Mouse (Mus musculus): Measurements from ENCODE around the gene Zfp729b. TPM values are rescaled to one million over a fixed set of nuclear protein-coding genes. Genes with fewer than 3 reads are reported as not detected.

Zfp729b gene
- polyA plus RNA-seq, 1 experiment from 2014 or later = 4.1 TPM

Other genes with a start within 250 kb of the Zfp729b start
- not detected in 2 replicates for gene Gm28044, start 249.2 kb downstream of the Zfp729b start, polyA plus RNA-seq (2015; fragmentation: Nextera tagmentation; extraction: Ambion mirVana)
- 0.89 and 0.95 TPM in 2 replicates for gene Zfp953, start 249.1 kb downstream of the Zfp729b start, polyA plus RNA-seq (2015; fragmentation: Nextera tagmentation; extraction: Ambion mirVana)
- 0.41 TPM in 1 of 2 replicates, not detected in the other for gene Gm28041, start 234.0 kb downstream of the Zfp729b start, polyA plus RNA-seq (2015; fragmentation: Nextera tagmentation; extraction: Ambion mirVana)
- gene Zfp456, start 233.9 kb downstream of the Zfp729b start, polyA plus RNA-seq (2015; fragmentation: Nextera tagmentation; extraction: Ambion mirVana) = 1.7 and 1.8 TPM in 2 replicates
- 6.1 and 7.2 TPM in 2 replicates for gene Zfp429, start 209.9 kb downstream of the Zfp729b start, polyA plus RNA-seq (2015; fragmentation: Nextera tagmentation; extraction: Ambion mirVana)
- gene Zfp459, start 188.3 kb downstream of the Zfp729b start, polyA plus RNA-seq (2015; fragmentation: Nextera tagmentation; extraction: Ambion mirVana) = 1.2 and 1.6 TPM in 2 replicates
- gene Zfp874a, start 158.1 kb downstream of the Zfp729b start, polyA plus RNA-seq (2015; fragmentation: Nextera tagmentation; extraction: Ambion mirVana) = 10.1 and 10.7 TPM in 2 replicates
- 2.7 and 3.2 TPM in 2 replicates for gene Zfp874b, start 125.4 kb downstream of the Zfp729b start, polyA plus RNA-seq (2015; fragmentation: Nextera tagmentation; extraction: Ambion mirVana)
- gene Zfp58, start 109.2 kb downstream of the Zfp729b start, polyA plus RNA-seq (2015; fragmentation: Nextera tagmentation; extraction: Ambion mirVana) = 14.4 and 15.6 TPM in 2 replicates
- gene Gm26965, start 83.6 kb downstream of the Zfp729b start, polyA plus RNA-seq (2015; fragmentation: Nextera tagmentation; extraction: Ambion mirVana) = not detected in 2 replicates
- gene Zfp87, start 83.5 kb downstream of the Zfp729b start, polyA plus RNA-seq (2015; fragmentation: Nextera tagmentation; extraction: Ambion mirVana) = 24.6 TPM in 2 replicates
- gene Zfp748, start 55.9 kb downstream of the Zfp729b start, polyA plus RNA-seq (2015; fragmentation: Nextera tagmentation; extraction: Ambion mirVana) = 10.5 and 11.8 TPM in 2 replicates
- not detected in 2 replicates for gene Gm49345, start 28.1 kb upstream of the Zfp729b start, polyA plus RNA-seq (2015; fragmentation: Nextera tagmentation; extraction: Ambion mirVana)
- gene Zfp729a, start 28.1 kb upstream of the Zfp729b start, polyA plus RNA-seq (2015; fragmentation: Nextera tagmentation; extraction: Ambion mirVana) = 2.5 and 2.8 TPM in 2 replicates
- 12.5 and 12.8 TPM in 2 replicates for gene Zfp738, start 77.4 kb upstream of the Zfp729b start, polyA plus RNA-seq (2015; fragmentation: Nextera tagmentation; extraction: Ambion mirVana)
- gene Zfp65, start 119.5 kb upstream of the Zfp729b start, polyA plus RNA-seq (2015; fragmentation: Nextera tagmentation; extraction: Ambion mirVana) = 6.1 and 7.0 TPM in 2 replicates
- gene Zfp85, start 145.5 kb upstream of the Zfp729b start, polyA plus RNA-seq (2015; fragmentation: Nextera tagmentation; extraction: Ambion mirVana) = 4.4 and 4.9 TPM in 2 replicates
- gene Zfp493, start 170.0 kb upstream of the Zfp729b start, polyA plus RNA-seq (2015; fragmentation: Nextera tagmentation; extraction: Ambion mirVana) = 1.8 and 3.0 TPM in 2 replicates
- gene Zfp273, start 204.0 kb upstream of the Zfp729b start, polyA plus RNA-seq (2015; fragmentation: Nextera tagmentation; extraction: Ambion mirVana) = 7.2 and 8.3 TPM in 2 replicates
- gene Gm10037, start 221.4 kb upstream of the Zfp729b start, polyA plus RNA-seq (2015; fragmentation: Nextera tagmentation; extraction: Ambion mirVana) = 3.3 and 4.7 TPM in 2 replicates